In genomic region chr19:56822448-56822836, GRCm38 (mm10) we compare ENCODE assay signal across 8 mouse cellular contexts. TPM values are rescaled to one million over a fixed set of nuclear protein-coding genes. Genes with fewer than 3 reads are reported as not detected.
DNase-seq lines count a peak whose midpoint lies in the region; ATAC-seq lines count a peak whose summit lies in the region.

No protein-coding gene starts in this region.

- H3K27ac ChIP-seq in heart, embryonic 15.5 days, result peak overlapping the region; percentile 43; the same call in 1 of the 2 replicates
- H3K27ac ChIP-seq in hindbrain, embryonic 14.5 days, result no peak overlapping the region
- peak overlapping the region; percentile 36; the same call in 1 of the 2 replicates for H3K27ac ChIP-seq in midbrain, embryonic 13.5 days

- intact Hi-C loops in heart, postnatal 14 days (cut with DNase I), result no loop called here

- H3K9ac ChIP-seq in heart, embryonic 15.5 days, result 0 out of 2 replicates have a peak overlapping the region, but pooled peaks have one; percentile 41
- H3K9ac ChIP-seq in hindbrain, embryonic 14.5 days, result peak overlapping the region; percentile 94
- H3K9ac ChIP-seq in midbrain, embryonic 13.5 days (replicated peaks), result peak overlapping the region; percentile 41

- peak overlapping the region; percentile 92 for H3K4me3 ChIP-seq in heart, embryonic 15.5 days
- H3K4me3 ChIP-seq in hindbrain, embryonic 14.5 days (replicated peaks; ENCODE audit: low read length), result peak overlapping the region; percentile 94
- H3K4me3 ChIP-seq in midbrain, embryonic 13.5 days (replicated peaks), result peak overlapping the region; percentile 84

- WGBS in heart, embryonic 15.5 days, result 26% methylated on average over 10 of the region's 10 CpGs
- WGBS in hindbrain, embryonic 14.5 days, result 19% methylated on average over 10 of the region's 10 CpGs
- WGBS in midbrain, embryonic 13.5 days, result 20% methylated on average over 10 of the region's 10 CpGs

- no peak for DNase-seq in heart, postnatal 14 days
- no peak for DNase-seq in hindbrain, embryonic 14.5 days (ENCODE audit: low spot score)
- no peak for DNase-seq in right cerebral cortex, adult 2 months (ENCODE audit: low spot score in 2 of 2)
- DNase-seq in lung, postnatal 10 days, result no peak
- no peak for DNase-seq in ovary, postnatal 36 days (ENCODE audit: low spot score)

- peak overlapping the region; percentile 71 for H3K4me2 ChIP-seq in heart, embryonic 15.5 days
- peak overlapping the region; percentile 87 for H3K4me2 ChIP-seq in hindbrain, embryonic 14.5 days (replicated peaks)
- peak overlapping the region; percentile 66 for H3K4me2 ChIP-seq in midbrain, embryonic 13.5 days (replicated peaks)

- peaks cover 39% of the 10 kb centered on the region for H3K4me1 ChIP-seq in heart, embryonic 15.5 days (replicated peaks)
- peaks cover 25% of the 10 kb centered on the region for H3K4me1 ChIP-seq in hindbrain, embryonic 14.5 days (replicated peaks; ENCODE audit: control insufficient read depth, insufficient read depth, low read length)
- H3K4me1 ChIP-seq in midbrain, embryonic 13.5 days (replicated peaks), result peaks cover 34% of the 10 kb centered on the region

- no peak for ATAC-seq in heart, embryonic 15.5 days (replicated peaks; ENCODE audit: insufficient number of reproducible peaks, insufficient read depth, low FRiP score, low read depth)
- peak; percentile 26 for ATAC-seq in activated CD4-positive, CD25-positive, alpha-beta regulatory T cell, adult 4 months
- peak; percentile 47 for ATAC-seq in hindbrain, embryonic 14.5 days (ENCODE audit: low FRiP score)
- peak; percentile 65 for ATAC-seq in midbrain, embryonic 13.5 days

- H3K9me3 ChIP-seq in heart, embryonic 15.5 days (replicated peaks), result no peaks in the 10 kb centered on the region
- H3K9me3 ChIP-seq in hindbrain, embryonic 14.5 days (ENCODE audit: control insufficient read depth, low read length), result no peaks in the 10 kb centered on the region
- H3K9me3 ChIP-seq in midbrain, embryonic 13.5 days, result no peaks in the 10 kb centered on the region

- 0 out of 2 replicates have a peak, but pooled peaks cover 4% of the 10 kb centered on the region for H3K27me3 ChIP-seq in heart, embryonic 15.5 days
- H3K27me3 ChIP-seq in hindbrain, embryonic 14.5 days (ENCODE audit: control insufficient read depth, insufficient read depth, low read length), result no peaks in the 10 kb centered on the region
- peaks cover 19% of the 10 kb centered on the region; the same call in 1 of the 2 replicates for H3K27me3 ChIP-seq in midbrain, embryonic 13.5 days

- no peaks in the 10 kb centered on the region for H3K36me3 ChIP-seq in heart, embryonic 15.5 days
- no peaks in the 10 kb centered on the region for H3K36me3 ChIP-seq in hindbrain, embryonic 14.5 days (replicated peaks; ENCODE audit: control insufficient read depth, insufficient read depth)
- no peaks in the 10 kb centered on the region for H3K36me3 ChIP-seq in midbrain, embryonic 13.5 days

RNA-seq across cellular contexts. Expression of gene Ccdc186, which starts 0.5 kb away (rescaled TPM):
- 17.8 and 19.0 TPM in 2 replicates for polyA plus RNA-seq in heart, embryonic 15.5 days (2015; fragmentation: Nextera tagmentation; extraction: Ambion mirVana)
- total RNA-seq in heart, postnatal 14 days (2021), result 10 to 100 TPM; 26.1 to 26.5 TPM
- 10 to 100 TPM in 1 of 2 experiments, 1 to 10 TPM in 1; 9.0 to 10.4 TPM for polyA plus RNA-seq in activated CD4-positive, CD25-positive, alpha-beta regulatory T cell, adult 4 months (2017; shearing (Covaris generic))
- 24.3 and 27.2 TPM in 2 replicates for polyA plus RNA-seq in hindbrain, embryonic 14.5 days (2014; fragmentation: Nextera tagmentation; extraction: Ambion mirVana)
- polyA plus RNA-seq in midbrain, embryonic 13.5 days (2015; fragmentation: Nextera tagmentation; extraction: Ambion mirVana), result 28.8 and 29.1 TPM in 2 replicates

RNA-seq across cellular contexts. Expression of gene Tdrd1, which starts 3.6 kb away (rescaled TPM):
- 0.31 and 0.61 TPM in 2 replicates for polyA plus RNA-seq in heart, embryonic 15.5 days (2015; fragmentation: Nextera tagmentation; extraction: Ambion mirVana)
- total RNA-seq in heart, postnatal 14 days (2021), result under 1 TPM in 1 of 2 experiments, not detected in 1; 0.05 TPM
- not detected for polyA plus RNA-seq in activated CD4-positive, CD25-positive, alpha-beta regulatory T cell, adult 4 months (2017; shearing (Covaris generic))
- 1.1 and 1.3 TPM in 2 replicates for polyA plus RNA-seq in hindbrain, embryonic 14.5 days (2014; fragmentation: Nextera tagmentation; extraction: Ambion mirVana)
- polyA plus RNA-seq in midbrain, embryonic 13.5 days (2015; fragmentation: Nextera tagmentation; extraction: Ambion mirVana), result 0.42 and 0.62 TPM in 2 replicates

RNA-seq across cellular contexts. Expression of gene Vwa2, which starts 51.6 kb away (rescaled TPM):
- polyA plus RNA-seq in heart, embryonic 15.5 days (2015; fragmentation: Nextera tagmentation; extraction: Ambion mirVana), result 0.16 and 0.65 TPM in 2 replicates
- total RNA-seq in heart, postnatal 14 days (2021), result not detected
- not detected for polyA plus RNA-seq in activated CD4-positive, CD25-positive, alpha-beta regulatory T cell, adult 4 months (2017; shearing (Covaris generic))
- polyA plus RNA-seq in hindbrain, embryonic 14.5 days (2014; fragmentation: Nextera tagmentation; extraction: Ambion mirVana), result 0.40 and 0.51 TPM in 2 replicates
- 0.26 and 0.36 TPM in 2 replicates for polyA plus RNA-seq in midbrain, embryonic 13.5 days (2015; fragmentation: Nextera tagmentation; extraction: Ambion mirVana)

Comparison
In these comparisons a context has a peak if more than half of its experiments do, and no peak if none do; other contexts are left out.
1. H3K9ac ChIP-seq: peak in every context shown above with its lines; median percentile 94 in hindbrain, embryonic 14.5 days; 41 in heart, embryonic 15.5 days; 41 in midbrain, embryonic 13.5 days.